Mouse (Mus musculus) heart, adult 9 months (tissue): ENCODE measurements at regions not wholly inside any gene's neighbourhood (a gene's known extent, or its start where the extent isn't known, plus 50 kb on each side); places are given as distances from the start of the nearest gene placed in this dataset.
A peak's percentile ranks its signal among the peaks of the same experiment; 100 is the strongest.

Experiments used
- DNase-seq, 2 experiments: peaks; one replicate each; pipeline ENCODE4 v3.0.0; 2022; ENCODE audit warnings: low spot score in 2 of 2

- peak; percentile 42 to 66 for DNase-seq
These were observed 72.8 kb upstream of the Cdh5 start for GRCm38 (mm10) chr8:104028626-104029025.

DNA sequence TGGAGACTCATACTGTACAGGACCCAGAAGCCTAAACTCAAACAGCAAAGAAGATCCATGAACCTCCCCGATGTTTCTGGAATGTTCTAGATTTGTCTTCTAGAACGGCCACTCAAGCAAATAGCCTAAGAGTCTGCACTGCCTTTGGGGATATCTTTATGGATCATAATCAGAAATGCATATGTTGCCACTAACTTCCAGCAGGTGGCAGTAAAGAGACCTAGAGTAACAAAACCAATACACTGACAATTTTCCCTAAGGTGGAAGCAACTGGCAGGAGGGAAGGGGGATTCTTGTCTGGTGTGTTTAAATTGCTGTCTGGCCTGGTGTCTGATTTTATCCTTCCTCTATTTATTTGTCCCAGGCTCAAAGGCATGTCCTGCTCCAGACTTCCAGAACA is 69.2 kb upstream of the Cdh5 start:
- DNase-seq = no peak

DNA sequence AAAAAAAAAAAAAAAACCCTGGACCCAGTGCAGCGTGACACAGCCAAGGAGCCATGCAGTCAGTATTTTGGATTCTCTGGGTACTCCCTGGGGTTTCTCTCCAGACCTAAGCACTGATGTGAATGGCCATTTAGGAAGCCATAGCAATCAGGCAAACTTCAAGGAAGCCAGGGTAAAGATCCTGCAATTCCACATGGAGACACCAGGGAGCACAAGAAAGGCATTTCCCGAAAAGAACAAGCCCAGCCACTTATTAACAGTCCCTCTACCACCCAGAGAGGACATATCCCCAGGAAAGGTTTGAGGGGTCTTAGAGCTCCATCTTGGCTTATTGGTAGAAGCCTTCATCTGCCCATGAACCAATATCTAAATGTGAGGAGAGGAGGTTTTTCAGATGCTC is 68.3 kb upstream of the Cdh5 start:
- no peak for DNase-seq

DNA sequence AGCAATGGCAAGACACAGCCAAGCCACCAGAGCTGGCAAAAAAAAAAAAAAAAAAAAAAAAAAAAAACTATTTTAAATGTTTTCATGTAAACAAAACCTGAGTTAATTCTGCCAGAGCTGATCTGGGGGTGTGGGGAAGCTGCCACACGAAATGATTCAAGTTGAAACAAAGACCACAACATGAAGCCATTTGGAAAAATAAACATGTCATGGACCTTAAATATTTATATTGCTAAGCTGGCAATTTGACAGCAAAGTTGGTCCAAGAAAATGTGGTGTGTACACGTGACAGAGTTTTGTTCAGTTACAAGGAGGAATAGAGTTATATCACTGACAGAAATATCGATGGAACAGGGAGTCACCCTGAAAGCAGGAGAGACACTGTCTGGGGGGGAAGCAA is 67.1 kb upstream of the Cdh5 start:
- no peak for DNase-seq

- no peak for DNase-seq
These were observed 64.6 kb upstream of the Cdh5 start for GRCm38 (mm10) chr8:104036580-104037477.

GRCm38 (mm10) chr8:104037611-104038010 is 63.8 kb upstream of the Cdh5 start:
- DNase-seq = no peak

GRCm38 (mm10) chr8:104039526-104039925 is 61.9 kb upstream of the Cdh5 start:
- DNase-seq = no peak

GRCm38 (mm10) chr8:104041522-104041921 is 59.9 kb upstream of the Cdh5 start:
- no peak for DNase-seq

GRCm38 (mm10) chr8:104042434-104042833 is 59.0 kb upstream of the Cdh5 start:
- DNase-seq = no peak

- DNase-seq = no peak
These were observed 53.4 kb upstream of the Cdh5 start for GRCm38 (mm10) chr8:104048037-104048436.

- no peak for DNase-seq
These were observed 52.2 kb upstream of the Cdh5 start for GRCm38 (mm10) chr8:104049181-104049580.

DNA sequence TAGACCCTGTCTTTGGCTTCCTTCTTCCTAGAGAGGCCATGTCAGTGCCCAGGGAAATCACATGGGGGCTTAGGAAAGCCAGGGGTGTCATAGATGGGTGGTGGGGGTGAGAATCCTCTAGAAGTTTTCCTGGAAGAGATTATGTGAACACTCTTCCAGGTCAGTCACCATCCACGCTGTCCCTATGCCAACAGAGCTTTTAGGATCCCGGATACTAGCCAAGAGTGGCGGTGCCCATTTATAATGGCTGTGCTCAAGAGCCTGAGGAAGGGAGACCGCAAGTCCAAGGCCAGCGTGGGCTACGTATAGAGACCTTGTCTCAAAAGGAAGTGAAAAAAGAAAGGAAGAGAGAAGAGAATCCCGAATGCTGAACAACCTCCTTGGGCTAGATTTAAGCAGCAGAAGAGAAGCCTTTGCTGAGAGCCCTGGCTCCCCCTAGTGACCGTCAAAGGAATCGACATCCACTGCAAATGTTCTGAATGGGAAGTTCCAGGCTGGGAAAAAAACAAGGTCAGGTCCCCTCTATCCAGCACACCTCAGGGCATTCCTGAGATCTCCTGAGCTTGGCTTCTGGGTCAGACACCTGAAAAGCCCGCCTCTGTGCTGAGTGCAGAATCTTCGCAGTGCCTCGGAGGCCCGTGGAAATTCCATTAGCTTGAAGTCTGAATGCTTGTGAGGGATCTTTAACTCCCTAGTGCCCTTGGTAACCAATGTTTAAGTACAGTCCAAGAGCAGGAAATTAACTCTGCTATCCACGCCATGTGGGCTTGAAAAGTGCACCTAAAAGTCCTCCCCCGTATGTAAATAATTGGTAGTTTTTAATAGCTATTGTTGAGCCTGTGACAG is 50.5 kb upstream of the Cdh5 start:
- peak in 1 of 2 experiments; percentile 34 for DNase-seq

DNA sequence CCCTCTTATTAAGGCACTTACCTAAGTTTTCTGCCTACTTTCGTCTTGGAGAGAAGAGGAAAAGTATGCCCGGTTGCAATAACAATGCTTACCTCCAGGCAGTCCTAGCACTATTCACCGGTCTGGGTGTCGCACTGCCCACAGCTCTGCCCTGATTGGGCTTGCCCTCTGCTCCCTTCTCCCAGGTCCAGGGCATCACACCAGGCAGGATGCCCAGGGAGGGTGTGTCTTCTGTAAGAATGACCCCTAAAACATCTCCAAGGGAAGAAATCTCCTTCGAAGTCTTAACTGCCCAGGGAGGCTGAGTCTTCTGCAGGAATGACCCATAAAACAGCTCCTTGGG is 49.9 kb upstream of the Cdh5 start:
- DNase-seq = no peak
